Mouse (Mus musculus) right cerebral cortex, adult 18-20 months (tissue): ENCODE data around the gene Pou3f3.

Experiments
- DNase-seq: peaks from one replicate; pipeline ENCODE4 v3.0.0; 2022; ENCODE audit warnings: mixed read lengths

Pou3f3 gene

GRCm38 (mm10) chr1:42695578-42695915, at the start of gene Pou3f3:
Pou3f3 (plus strand) TSS chr1:42695768.
- peak; percentile 99 for DNase-seq

- no peak for DNase-seq
Measured at GRCm38 (mm10) chr1:42648366-42648935, 47.1 kb upstream of the Pou3f3 start.

GRCm38 (mm10) chr1:42651461-42651860, 44.1 kb upstream of the Pou3f3 start:
- no peak for DNase-seq

GRCm38 (mm10) chr1:42667546-42667945, 28.0 kb upstream of the Pou3f3 start:
- DNase-seq: no peak

- no peak for DNase-seq
Measured at GRCm38 (mm10) chr1:42680673-42681072, 14.9 kb upstream of the Pou3f3 start.

GRCm38 (mm10) chr1:42681762-42682161, 13.8 kb upstream of the Pou3f3 start:
- DNase-seq: no peak

GRCm38 (mm10) chr1:42683861-42684260, 11.7 kb upstream of the Pou3f3 start:
- DNase-seq: no peak

- peak; percentile 64 for DNase-seq
Measured at GRCm38 (mm10) chr1:42684345-42684744, 11.2 kb upstream of the Pou3f3 start.

GRCm38 (mm10) chr1:42684783-42685182, 10.8 kb upstream of the Pou3f3 start:
- DNase-seq: no peak

GRCm38 (mm10) chr1:42685321-42685960, 10.1 kb upstream of the Pou3f3 start:
- DNase-seq: no peak

- peak; percentile 62 for DNase-seq
Measured at GRCm38 (mm10) chr1:42686194-42687131, 9.1 kb upstream of the Pou3f3 start.

- no peak for DNase-seq
Measured at GRCm38 (mm10) chr1:42687271-42687670, 8.3 kb upstream of the Pou3f3 start.

GRCm38 (mm10) chr1:42687756-42688540, 7.6 kb upstream of the Pou3f3 start:
- DNase-seq: no peak

- no peak for DNase-seq
Measured at GRCm38 (mm10) chr1:42688541-42689125, 6.9 kb upstream of the Pou3f3 start.

GRCm38 (mm10) chr1:42690024-42690575, 5.5 kb upstream of the Pou3f3 start:
- no peak for DNase-seq

- peak; percentile 88 for DNase-seq
Measured at GRCm38 (mm10) chr1:42691202-42692170, 4.1 kb upstream of the Pou3f3 start.

- DNase-seq: no peak
Measured at GRCm38 (mm10) chr1:42692221-42692620, 3.3 kb upstream of the Pou3f3 start.

GRCm38 (mm10) chr1:42693101-42693715, 2.4 kb upstream of the Pou3f3 start:
- DNase-seq: no peak

GRCm38 (mm10) chr1:42693852-42694251, 1.7 kb upstream of the Pou3f3 start:
- peak; percentile 75 for DNase-seq

- DNase-seq: peak; percentile 72
Measured at GRCm38 (mm10) chr1:42694290-42694664, 1.3 kb upstream of the Pou3f3 start.
